Mouse (Mus musculus) stomach, postnatal 0 days (tissue): ENCODE measurements around the gene Duxbl2.
"Not testable (repeated sequence)": the region's sequence is repeated elsewhere in the genome, so short reads cannot be mapped to it uniquely, and the experiment has no call there.

ENCODE experiments used
- CTCF ChIP-seq: IDR thresholded peaks from 2 replicates; pipeline ENCODE4 v1.5.1; 2016; ENCODE audit warnings: antibody characterized with exemption, low read depth, mild to moderate bottlenecking, moderate library complexity
- EP300 ChIP-seq: optimal IDR thresholded peaks from 2 replicates; pipeline ENCODE3; 2016; ENCODE audit warnings: antibody characterized with exemption

GRCm38 (mm10) chr14:26175028-26175427 lies 56.9 kb downstream of the Duxbl2 start:
- TF ChIP-seq CTCF, EP300: not testable (repeated sequence)
